Comparison of ENCODE assay signal across 15 mouse cellular contexts in genomic region chr1:112703939-112704338, GRCm38 (mm10).
DNase-seq lines count a peak whose midpoint lies in the region; ATAC-seq lines count a peak whose summit lies in the region.
"Had no signal": no experiment of that assay in that cellular context is flagged by ENCODE, and none has a peak within 500 bp of the region (broad histone marks: within the 10 kb centered on the region; RNA-seq: fewer than 3 reads in every experiment).

No protein-coding gene starts in this region.

- 0 out of 2 replicates have a peak, but pooled peaks cover 3% of the 10 kb centered on the region for H3K9me3 ChIP-seq in hindbrain, embryonic 14.5 days (ENCODE audit: control insufficient read depth, low read length)
- no peaks in the 10 kb centered on the region for H3K9me3 ChIP-seq in hindbrain, embryonic 11.5 days (ENCODE audit: control insufficient read depth, low read length)
- no peaks in the 10 kb centered on the region for H3K9me3 ChIP-seq in midbrain, embryonic 14.5 days (ENCODE audit: control insufficient read depth, low read length)
- H3K9me3 ChIP-seq in midbrain, embryonic 10.5 days (replicated peaks), result no peaks in the 10 kb centered on the region
- H3K9me3 ChIP-seq: limb, embryonic 13.5 days; neural tube, embryonic 15.5 days had no signal

- ATAC-seq in hindbrain, embryonic 14.5 days (ENCODE audit: low FRiP score), result no peak
- ATAC-seq in hindbrain, embryonic 11.5 days (ENCODE audit: low FRiP score), result no peak
- no peak for ATAC-seq in midbrain, embryonic 14.5 days (ENCODE audit: low FRiP score, low TSS enrichment)

- DNase-seq in hindbrain, embryonic 14.5 days (ENCODE audit: low spot score), result peak; percentile 83
- no peak for DNase-seq in hindbrain, embryonic 11.5 days (ENCODE audit: low spot score)
- DNase-seq in midbrain, embryonic 14.5 days, result peak; percentile 72
- no peak for DNase-seq in midbrain, embryonic 10.5 days (ENCODE audit: low spot score)
- DNase-seq in ZHBTc4 (ENCODE audit: low read depth, low spot score), result peak; percentile 22
- DNase-seq in telencephalon, adult 2 months (ENCODE audit: low read depth, low spot score), result peak; percentile 22
- no peak for DNase-seq in thymus, adult 18-20 months
- no peak for DNase-seq in spleen, adult 18-20 months
- DNase-seq: adrenal gland, postnatal 14 days; heart, adult 18-20 months; kidney, postnatal 14 days; lung, adult 18-20 months; thymus, postnatal 14 days had no signal

- H3K27ac ChIP-seq in hindbrain, embryonic 14.5 days, result no peak overlapping the region
- no peak overlapping the region for H3K27ac ChIP-seq in hindbrain, embryonic 11.5 days (ENCODE audit: low read depth, low read length)
- no peak overlapping the region for H3K27ac ChIP-seq in midbrain, embryonic 14.5 days (replicated peaks; ENCODE audit: low read depth, low read length)
- no peak overlapping the region for H3K27ac ChIP-seq in midbrain, embryonic 10.5 days (replicated peaks)
- H3K27ac ChIP-seq: limb, embryonic 13.5 days; neural tube, embryonic 15.5 days had no signal

- H3K4me2 ChIP-seq in hindbrain, embryonic 14.5 days (replicated peaks), result no peak overlapping the region
- no peak overlapping the region for H3K4me2 ChIP-seq in hindbrain, embryonic 11.5 days (replicated peaks; ENCODE audit: low read depth, low read length)
- no peak overlapping the region for H3K4me2 ChIP-seq in midbrain, embryonic 14.5 days (ENCODE audit: low read length)
- H3K4me2 ChIP-seq: limb, embryonic 13.5 days; neural tube, embryonic 15.5 days had no signal

- no peak overlapping the region for H3K9ac ChIP-seq in hindbrain, embryonic 14.5 days
- no peak overlapping the region for H3K9ac ChIP-seq in hindbrain, embryonic 11.5 days (ENCODE audit: low read depth, low read length)
- H3K9ac ChIP-seq in midbrain, embryonic 14.5 days (replicated peaks; ENCODE audit: low read length), result no peak overlapping the region
- H3K9ac ChIP-seq: limb, embryonic 13.5 days; neural tube, embryonic 15.5 days had no signal

- no peaks in the 10 kb centered on the region for H3K27me3 ChIP-seq in hindbrain, embryonic 14.5 days (ENCODE audit: control insufficient read depth, insufficient read depth, low read length)
- H3K27me3 ChIP-seq in hindbrain, embryonic 11.5 days (ENCODE audit: control insufficient read depth, insufficient read depth, low read length), result no peaks in the 10 kb centered on the region
- H3K27me3 ChIP-seq in midbrain, embryonic 14.5 days (ENCODE audit: control insufficient read depth, insufficient read depth, low read length), result no peaks in the 10 kb centered on the region
- H3K27me3 ChIP-seq in midbrain, embryonic 10.5 days (ENCODE audit: low read depth, poor library complexity, severe bottlenecking), result no peaks in the 10 kb centered on the region
- H3K27me3 ChIP-seq: limb, embryonic 13.5 days; neural tube, embryonic 15.5 days had no signal

- H3K4me3 ChIP-seq in hindbrain, embryonic 14.5 days (replicated peaks; ENCODE audit: low read length), result no peak overlapping the region
- no peak overlapping the region for H3K4me3 ChIP-seq in hindbrain, embryonic 11.5 days (ENCODE audit: low read depth, low read length)
- H3K4me3 ChIP-seq in midbrain, embryonic 14.5 days (replicated peaks; ENCODE audit: low read depth, low read length), result no peak overlapping the region
- H3K4me3 ChIP-seq in midbrain, embryonic 10.5 days, result no peak overlapping the region
- H3K4me3 ChIP-seq: limb, embryonic 13.5 days; neural tube, embryonic 15.5 days had no signal

- no peaks in the 10 kb centered on the region for H3K36me3 ChIP-seq in hindbrain, embryonic 14.5 days (replicated peaks; ENCODE audit: control insufficient read depth, insufficient read depth)
- no peaks in the 10 kb centered on the region for H3K36me3 ChIP-seq in hindbrain, embryonic 11.5 days (ENCODE audit: control insufficient read depth, insufficient read depth, low read length)
- no peaks in the 10 kb centered on the region for H3K36me3 ChIP-seq in midbrain, embryonic 14.5 days (ENCODE audit: control insufficient read depth, insufficient read depth, low read length)
- H3K36me3 ChIP-seq in midbrain, embryonic 10.5 days, result no peaks in the 10 kb centered on the region
- H3K36me3 ChIP-seq: limb, embryonic 13.5 days; neural tube, embryonic 15.5 days had no signal

- no peaks in the 10 kb centered on the region for H3K4me1 ChIP-seq in hindbrain, embryonic 14.5 days (replicated peaks; ENCODE audit: control insufficient read depth, insufficient read depth, low read length)
- no peaks in the 10 kb centered on the region for H3K4me1 ChIP-seq in hindbrain, embryonic 11.5 days (replicated peaks; ENCODE audit: control insufficient read depth, insufficient read depth, low read length)
- no peaks in the 10 kb centered on the region for H3K4me1 ChIP-seq in midbrain, embryonic 14.5 days (ENCODE audit: control insufficient read depth, insufficient read depth, low read length)
- H3K4me1 ChIP-seq in midbrain, embryonic 10.5 days, result no peaks in the 10 kb centered on the region
- H3K4me1 ChIP-seq: limb, embryonic 13.5 days; neural tube, embryonic 15.5 days had no signal

Comparison
In these comparisons a context has a peak if more than half of its experiments do, and no peak if none do; other contexts are left out.
1. DNase-seq: peak in hindbrain, embryonic 14.5 days (single experiment), midbrain, embryonic 14.5 days (single experiment), ZHBTc4 (single experiment) and telencephalon, adult 2 months (single experiment); none in hindbrain, embryonic 11.5 days (single experiment), midbrain, embryonic 10.5 days (single experiment), thymus, adult 18-20 months (0 of 2) and spleen, adult 18-20 months (0 of 2).